Mouse (Mus musculus) liver, postnatal 0 days (tissue): ENCODE measurements around the gene Rprd1b. TPM values are rescaled to one million over a fixed set of nuclear protein-coding genes. Genes with fewer than 3 reads are reported as not detected.

ENCODE experiments used
- ATAC-seq: fragments of 200-750 bp; cut with Nextera tagmentation; 2 replicates; pipeline ENCODE4 v1.8.0; 2017; ENCODE audit warnings: mild to moderate bottlenecking, moderate library complexity
- DNase-seq: peaks from one replicate; pipeline ENCODE4 v3.0.0-alpha.2; 2016
- H3K27ac ChIP-seq: fragments of 300-500 bp; sonication (generic); 2 replicates; pipeline ENCODE4 v1.5.1; 2014; ENCODE audit warnings: antibody characterized with exemption, moderate library complexity, mild to moderate bottlenecking, low read depth
- H3K27me3 ChIP-seq: fragments of 300-500 bp; sonication (generic); 2 replicates; pipeline ENCODE4 v1.6.1; 2014; ENCODE audit warnings: low read length, control low read depth, mixed read lengths; ENCODE audit not compliant: insufficient read depth
- H3K36me3 ChIP-seq: fragments of 300-500 bp; sonication (generic); replicated peaks from 2 replicates; pipeline ENCODE4 v1.6.1; 2014; ENCODE audit warnings: mild to moderate bottlenecking, control low read depth, low read length, moderate library complexity, mixed read lengths; ENCODE audit not compliant: insufficient read depth
- H3K4me1 ChIP-seq: fragments of 300-500 bp; sonication (generic); 2 replicates; pipeline ENCODE4 v1.6.1; 2014; ENCODE audit warnings: antibody characterized with exemption, mild to moderate bottlenecking, control low read depth; ENCODE audit not compliant: insufficient read depth
- H3K4me2 ChIP-seq: fragments of 300-500 bp; sonication (generic); 2 replicates; pipeline ENCODE4 v1.6.1; 2014; ENCODE audit warnings: low read depth, mild to moderate bottlenecking, low read length, moderate library complexity, mixed read lengths
- H3K4me3 ChIP-seq: fragments of 300-500 bp; sonication (generic); 2 replicates; pipeline ENCODE4 v1.5.1; 2014; ENCODE audit warnings: low read depth, low read length
- H3K9ac ChIP-seq: fragments of 300-500 bp; sonication (generic); replicated peaks from 2 replicates; pipeline ENCODE4 v1.6.1; 2014; ENCODE audit warnings: mild to moderate bottlenecking, moderate library complexity
- H3K9me3 ChIP-seq: fragments of 300-500 bp; sonication (generic); 2 replicates; pipeline ENCODE4 v1.6.1; 2016; ENCODE audit warnings: mild to moderate bottlenecking, control low read depth, low read length, mixed read lengths
- CTCF ChIP-seq: sonication (generic); IDR thresholded peaks from 2 replicates; pipeline ENCODE4 v1.5.1; 2016; ENCODE audit warnings: antibody characterized with exemption, low read depth
- EP300 ChIP-seq: IDR thresholded peaks from 2 replicates; pipeline ENCODE4 v1.6.1; 2016; ENCODE audit warnings: antibody characterized with exemption, low read depth, mild to moderate bottlenecking
- WGBS: fragments of 180-500 bp; shearing (Covaris S2); extraction: QIAGEN DNeasy Blood & Tissue Kit; methylation state at CpG from one replicate; pipeline ENCODE4 v1.1.7; 2014; ENCODE audit not compliant: insufficient replicate concordance; 5-methylcytosine and 5-hydroxymethylcytosine counted together
- polyA plus RNA-seq: library from polyadenylated mRNA; unstranded; fragments of >200 nt; fragmentation: Nextera tagmentation; extraction: Ambion mirVana; gene quantifications from 2 replicates; pipeline ENCODE4 v1.2.1, GENCODE M21; 2015

The Rprd1b gene
- polyA plus RNA-seq, 1 experiment from 2014 or later, result 17.4 TPM

DNA sequence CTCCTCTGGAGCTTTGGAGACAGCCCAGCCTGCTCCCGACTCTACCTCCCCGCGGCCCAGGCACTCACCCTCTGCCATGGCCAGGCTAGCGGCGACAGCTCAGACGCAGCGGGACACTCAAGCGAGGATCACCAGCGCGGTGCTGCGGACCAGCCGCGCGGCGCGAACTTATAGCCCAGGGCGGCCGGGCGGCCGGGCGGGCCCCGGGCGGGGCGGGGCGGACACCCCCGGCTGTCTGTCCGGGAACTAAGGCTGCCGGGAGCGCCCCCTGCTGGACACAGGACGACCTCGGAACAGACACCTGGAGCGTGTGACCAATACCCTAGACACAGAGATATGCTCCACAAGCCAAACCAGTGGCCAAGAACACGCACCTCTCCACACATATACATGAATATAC, 117.9 kb downstream of the Rprd1b start, which contains the start of gene Tgm2:
TSS of gene Tgm2 (minus strand) at position 214 of the 400 bp plus-strand sequence.
- peak; percentile 97 for DNase-seq
- H3K4me1 ChIP-seq, result peaks cover 45% of the 10 kb centered on the region
- WGBS, result under 1% methylated on average over 31 of the region's 33 CpGs

GRCm38 (mm10) chr2:158146971-158147370, 118.7 kb downstream of the Rprd1b start:
- Histone ChIP-seq H3K27me3 (no peaks in the 10 kb centered on the region), H3K4me3 (no peak overlapping the region), H3K4me2 (no peak overlapping the region), H3K9me3 (no peaks in the 10 kb centered on the region), H3K9ac (no peak overlapping the region), H3K36me3 (peaks cover 2% of the 10 kb centered on the region; the same call in 1 of the 2 replicates), H3K27ac (no peak overlapping the region), H3K4me1 (peaks cover 40% of the 10 kb centered on the region)
- TF ChIP-seq CTCF, result no peak
- no peak for TF ChIP-seq EP300
- 91% methylated on average over 8 of the region's 8 CpGs for WGBS
- ATAC-seq, result no peak
- DNase-seq, result no peak

More for the DNA sequence above, 117.9 kb downstream of the Rprd1b start, which contains the start of gene Tgm2:
- Histone ChIP-seq H3K36me3 (peaks cover 9% of the 10 kb centered on the region), H3K4me3 (peak within 1 kb of the TSS; percentile 80), H3K4me2 (peak within 1 kb of the TSS; percentile 87), H3K27me3 (no peaks in the 10 kb centered on the region), H3K27ac (peak within 1 kb of the TSS; percentile 88), H3K9me3 (no peaks in the 10 kb centered on the region), H3K9ac (peak within 1 kb of the TSS; percentile 89)
- peak; percentile 76 for ATAC-seq
- TF ChIP-seq CTCF (peak; percentile 84), EP300 (no peak)

DNA sequence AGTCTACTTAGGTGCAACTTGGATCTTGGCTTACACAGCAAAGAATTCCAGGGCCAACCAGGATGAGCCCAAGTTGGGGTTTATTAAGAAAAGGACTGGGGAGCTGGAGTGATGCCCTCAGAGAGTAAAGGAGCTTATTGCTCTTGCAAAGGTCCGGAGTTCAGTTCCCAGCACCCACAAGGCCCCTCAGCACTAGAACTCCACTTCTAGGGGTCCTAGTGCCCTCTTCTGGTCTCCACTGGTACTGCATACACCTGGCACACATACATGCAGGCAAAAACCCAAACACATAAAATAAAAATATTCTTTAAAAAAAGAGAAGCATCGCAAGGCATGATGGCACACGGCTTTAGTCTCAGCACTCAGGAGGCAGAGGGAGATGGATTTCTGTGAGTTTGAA, 122.8 kb downstream of the Rprd1b start:
- Histone ChIP-seq H3K36me3 (no peaks in the 10 kb centered on the region), H3K9me3 (no peaks in the 10 kb centered on the region), H3K27ac (no peak overlapping the region), H3K4me3 (no peak overlapping the region), H3K27me3 (no peaks in the 10 kb centered on the region), H3K4me2 (no peak overlapping the region), H3K9ac (no peak overlapping the region), H3K4me1 (peaks cover 35% of the 10 kb centered on the region)
- TF ChIP-seq EP300, result no peak
- peak; percentile 53 for TF ChIP-seq CTCF
- 91% methylated on average over 3 of the region's 3 CpGs for WGBS
- DNase-seq (no peak), ATAC-seq (no peak)

DNA sequence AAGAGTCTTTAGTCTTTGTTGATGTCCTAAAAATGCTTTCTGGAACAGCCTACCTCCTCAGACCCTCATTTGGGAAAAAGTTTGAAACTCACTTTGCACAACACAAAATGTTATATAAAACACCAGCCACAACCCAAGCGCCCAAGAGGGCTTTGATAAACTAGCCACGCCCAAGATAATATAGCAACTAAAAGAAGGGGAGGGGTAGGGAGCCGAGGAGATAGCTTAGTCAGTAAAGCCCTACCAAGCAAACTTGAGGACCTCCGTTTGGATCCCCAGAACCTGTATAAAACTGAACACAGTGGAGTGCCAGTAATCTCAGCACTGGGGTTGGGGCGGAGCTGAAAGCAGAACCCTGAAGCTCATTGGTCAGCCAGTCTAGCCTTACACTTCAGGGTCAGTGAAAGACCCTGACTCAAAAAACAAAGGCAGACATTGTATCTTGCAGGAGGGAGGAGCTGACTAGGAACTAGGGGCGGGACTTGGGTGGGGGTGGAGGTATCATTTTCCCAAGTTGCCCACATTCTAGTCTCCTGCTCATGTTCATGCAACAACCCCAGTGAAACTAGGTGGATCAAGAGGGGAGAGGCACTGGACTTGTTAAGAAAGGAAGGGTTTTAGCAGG, 124.5 kb downstream of the Rprd1b start:
- 37% methylated on average over 6 of the region's 6 CpGs for WGBS
- H3K9me3 ChIP-seq, result no peaks in the 10 kb centered on the region
- TF ChIP-seq EP300, result no peak
- no peak for TF ChIP-seq CTCF
- H3K27ac ChIP-seq, result no peak overlapping the region
- peaks cover 42% of the 10 kb centered on the region for H3K4me1 ChIP-seq
- H3K4me2 ChIP-seq, result peak overlapping the region; percentile 95
- H3K9ac ChIP-seq, result no peak overlapping the region
- ATAC-seq, result no peak
- no peak for DNase-seq
- H3K36me3 ChIP-seq, result no peaks in the 10 kb centered on the region
- no peaks in the 10 kb centered on the region for H3K27me3 ChIP-seq
- H3K4me3 ChIP-seq, result no peak overlapping the region

DNA sequence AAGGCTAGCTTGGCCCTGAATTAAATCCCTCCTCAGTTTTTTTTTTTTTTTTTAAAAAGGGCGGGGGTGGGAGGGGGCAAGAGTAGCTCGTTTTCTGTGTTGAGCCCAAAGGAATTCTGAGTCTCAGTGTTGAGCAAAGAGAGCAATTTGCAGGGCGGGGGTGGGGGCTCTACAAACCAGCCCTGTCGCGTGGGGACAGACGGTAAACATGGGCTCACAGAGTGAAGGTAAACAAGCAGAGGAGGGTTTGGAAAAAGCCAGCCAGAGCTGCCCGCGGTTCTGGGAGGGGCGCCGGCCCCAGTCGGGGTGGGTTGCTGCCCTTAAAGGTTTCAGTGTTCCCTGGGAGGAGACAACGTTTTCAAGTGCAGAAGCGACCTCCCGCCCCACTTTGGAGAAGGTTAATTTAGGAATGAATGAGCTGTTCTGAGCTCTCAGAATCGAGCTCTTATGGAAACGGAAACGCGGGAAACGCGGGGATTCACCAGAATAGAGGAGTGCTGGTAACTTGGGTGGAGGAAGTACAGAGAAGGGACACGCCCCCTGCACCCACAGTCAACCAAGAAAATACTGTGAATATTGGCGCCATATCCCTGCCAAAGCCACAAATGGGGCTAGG, 125.5 kb downstream of the Rprd1b start:
- ATAC-seq (peak; percentile 51), DNase-seq (peak; percentile 69)
- peaks cover 42% of the 10 kb centered on the region for H3K4me1 ChIP-seq
- no peaks in the 10 kb centered on the region for H3K36me3 ChIP-seq
- H3K27me3 ChIP-seq, result no peaks in the 10 kb centered on the region
- TF ChIP-seq EP300 (no peak), CTCF (no peak)
- H3K9ac ChIP-seq, result peak overlapping the region; percentile 72
- no peaks in the 10 kb centered on the region for H3K9me3 ChIP-seq
- H3K4me2 ChIP-seq, result peak overlapping the region; percentile 95
- peak overlapping the region; percentile 81 for H3K27ac ChIP-seq
- H3K4me3 ChIP-seq, result peak overlapping the region; percentile 51
- WGBS, result 1% methylated on average over 22 of the region's 22 CpGs

GRCm38 (mm10) chr2:158154641-158155040, 126.3 kb downstream of the Rprd1b start:
- WGBS, result 79% methylated on average over 8 of the region's 8 CpGs
- Histone ChIP-seq H3K27ac (no peak overlapping the region), H3K36me3 (no peaks in the 10 kb centered on the region), H3K9me3 (no peaks in the 10 kb centered on the region), H3K4me1 (peaks cover 46% of the 10 kb centered on the region), H3K4me2 (no peak overlapping the region), H3K9ac (no peak overlapping the region), H3K27me3 (no peaks in the 10 kb centered on the region), H3K4me3 (no peak overlapping the region)
- DNase-seq (no peak), ATAC-seq (no peak)
- TF ChIP-seq EP300 (no peak), CTCF (no peak)
